Mouse (Mus musculus) CD8-positive naive resting alpha-beta T cell, adult 2 months (primary cell): ENCODE measurements around the gene Carm1.

Experiments
- DNase-seq, 2 experiments: peaks; one replicate each; pipeline ENCODE4 v3.0.0; 2022; ENCODE audit warnings: low read depth in 2 of 2, low spot score in 2 of 2

Gene Carm1

GRCm38 (mm10) chr9:21606648-21607047 is 60.0 kb downstream of the Carm1 start:
- no peak for DNase-seq

- DNase-seq, result peak; percentile 64 to 72
Measured at GRCm38 (mm10) chr9:21609861-21610260, 63.2 kb downstream of the Carm1 start.

GRCm38 (mm10) chr9:21614864-21615616 is 68.3 kb downstream of the Carm1 start:
- no peak for DNase-seq

- peak; percentile 99 for DNase-seq
Measured at GRCm38 (mm10) chr9:21615617-21616231, 69.0 kb downstream of the Carm1 start, which contains the start of gene Smarca4. Smarca4 (plus strand) TSS chr9:21616169.

- DNase-seq, result no peak
Measured at GRCm38 (mm10) chr9:21616232-21616781, 69.6 kb downstream of the Carm1 start.

- DNase-seq, result no peak
Measured at GRCm38 (mm10) chr9:21617066-21617465, 70.4 kb downstream of the Carm1 start.

GRCm38 (mm10) chr9:21620229-21620628 is 73.5 kb downstream of the Carm1 start:
- DNase-seq, result no peak

- DNase-seq, result no peak
Measured at GRCm38 (mm10) chr9:21622676-21623075, 76.0 kb downstream of the Carm1 start.

GRCm38 (mm10) chr9:21625342-21626339 is 78.9 kb downstream of the Carm1 start:
- DNase-seq, result no peak

- DNase-seq, result peak in 1 of 2 experiments; percentile 9
Measured at GRCm38 (mm10) chr9:21626571-21626970, 79.9 kb downstream of the Carm1 start.

GRCm38 (mm10) chr9:21627145-21627795 is 80.6 kb downstream of the Carm1 start:
- DNase-seq, result no peak

- DNase-seq, result peak; percentile 15 to 48
Measured at GRCm38 (mm10) chr9:21630673-21631072, 84.0 kb downstream of the Carm1 start.

GRCm38 (mm10) chr9:21633106-21633505 is 86.4 kb downstream of the Carm1 start:
- no peak for DNase-seq

GRCm38 (mm10) chr9:21635639-21636038 is 88.9 kb downstream of the Carm1 start:
- DNase-seq, result no peak

- no peak for DNase-seq
Measured at GRCm38 (mm10) chr9:21639031-21639430, 92.3 kb downstream of the Carm1 start.
